Mouse (Mus musculus) c-Kit-positive CD71-positive TER-119-positive erythroid progenitor cells, embryonic 14.5 days (primary cell): ENCODE data around the gene Gtf2ird2.

Experiments
- DNase-seq: peaks from one replicate; pipeline ENCODE4 v3.0.0-alpha.2; 2013; ENCODE audit warnings: low spot score

Gtf2ird2 gene

GRCm38 (mm10) chr5:134182735-134183134 is 1.1 kb upstream of the Gtf2ird2 start:
- no peak for DNase-seq

DNA sequence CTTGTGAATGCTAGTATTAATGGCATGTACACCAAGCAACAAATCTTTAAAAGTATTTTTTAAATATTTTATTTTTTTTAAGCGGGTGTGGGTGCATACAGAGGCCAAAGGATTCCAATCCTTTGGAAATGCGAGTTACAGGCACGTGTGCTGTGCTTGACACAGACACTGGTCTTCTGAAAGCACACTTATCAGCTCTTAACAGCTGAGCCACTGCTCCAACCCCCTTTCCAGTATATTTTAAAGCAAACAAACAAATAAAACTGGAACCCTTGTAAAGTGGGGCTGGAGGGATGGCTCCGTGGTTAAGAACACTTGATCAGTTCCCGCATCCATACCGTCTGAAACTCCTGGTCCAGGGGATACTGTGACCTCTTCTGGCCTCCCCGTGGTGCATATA is 657 bp upstream of the Gtf2ird2 start:
- peak; percentile 36 for DNase-seq

DNA sequence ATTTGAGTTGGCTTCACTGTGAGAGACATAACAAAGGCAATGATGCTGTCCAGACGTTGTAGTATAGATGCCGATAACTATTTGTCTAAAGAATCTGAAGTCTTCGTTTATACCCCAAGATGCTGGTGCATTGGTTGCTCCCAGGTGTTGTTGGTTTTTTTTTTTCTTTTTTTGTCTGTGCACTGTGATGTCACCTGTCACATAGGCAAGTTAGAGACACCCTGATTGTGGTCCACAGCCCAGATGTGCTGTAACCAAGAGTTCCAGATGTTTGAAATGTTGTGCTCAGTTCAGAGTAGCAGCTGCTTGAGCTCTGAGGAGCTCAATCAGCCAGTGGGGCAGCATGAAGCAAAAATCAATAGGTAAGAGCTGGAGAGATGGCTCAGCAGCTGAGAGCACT is 2.2 kb downstream of the Gtf2ird2 start:
- no peak for DNase-seq

- peak; percentile 76 for DNase-seq
These were observed 3.3 kb downstream of the Gtf2ird2 start for GRCm38 (mm10) chr5:134186961-134187731.

DNA sequence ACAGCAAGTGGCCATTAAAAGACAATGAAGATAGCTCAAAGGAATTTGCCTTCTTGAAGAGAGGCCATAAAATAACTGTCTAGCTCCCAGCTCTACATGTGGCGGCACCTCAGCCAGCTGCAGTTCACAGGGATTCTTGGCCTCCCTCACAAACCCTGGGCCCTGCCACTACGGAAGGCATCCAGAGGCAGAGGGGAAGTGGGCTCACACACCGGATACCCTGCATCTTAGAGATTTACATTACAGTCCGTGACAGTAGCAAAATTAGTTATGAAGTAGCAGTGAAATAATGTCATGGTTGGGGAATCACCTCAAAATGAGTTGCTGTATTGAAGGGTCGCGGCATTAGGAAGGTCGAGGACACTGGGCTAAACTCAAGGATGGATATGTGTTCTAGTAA is 4.8 kb downstream of the Gtf2ird2 start:
- no peak for DNase-seq

DNA sequence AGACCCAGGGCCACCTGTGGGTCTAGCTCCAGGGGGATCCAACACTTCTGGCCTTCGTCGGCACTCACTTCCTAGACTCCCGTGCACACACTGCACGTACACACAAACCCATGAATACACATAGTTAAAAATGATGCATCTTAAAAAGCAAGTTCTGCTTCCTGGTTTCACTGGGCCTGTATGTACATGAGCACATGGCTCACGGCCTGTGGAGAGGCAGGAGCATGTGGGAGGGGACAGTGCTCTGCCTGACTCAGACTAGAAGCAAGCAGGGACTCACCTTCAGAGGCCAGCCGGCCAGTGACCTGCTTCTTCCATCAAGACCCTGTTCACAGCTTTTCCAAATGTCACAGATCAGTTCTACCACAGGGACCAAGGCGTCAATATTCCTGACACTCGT is 9.8 kb downstream of the Gtf2ird2 start:
- DNase-seq = no peak

DNA sequence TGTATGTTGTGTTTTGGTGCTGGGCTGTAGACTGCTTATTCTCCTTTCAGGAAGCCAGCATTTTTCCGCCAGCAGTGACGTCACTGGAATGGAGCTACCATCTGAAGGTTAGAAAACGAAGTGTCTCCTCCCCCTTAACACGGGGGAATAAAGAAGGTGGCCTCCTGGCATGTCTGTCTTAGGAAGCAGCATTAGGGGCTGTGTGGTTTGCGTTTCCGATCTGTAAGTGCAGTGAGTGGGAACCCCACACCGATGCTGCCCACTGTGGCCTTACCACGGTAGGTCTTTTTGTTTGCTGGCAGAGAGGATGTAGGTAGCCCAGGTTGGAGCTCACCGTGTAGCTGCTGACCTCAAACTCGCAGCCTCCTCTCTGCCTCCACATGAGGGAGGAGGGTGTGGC is 22.9 kb downstream of the Gtf2ird2 start:
- DNase-seq = no peak

GRCm38 (mm10) chr5:134209931-134210554 is 26.2 kb downstream of the Gtf2ird2 start:
- DNase-seq = no peak

- no peak for DNase-seq
These were observed 30.4 kb downstream of the Gtf2ird2 start for GRCm38 (mm10) chr5:134214021-134214806.

DNA sequence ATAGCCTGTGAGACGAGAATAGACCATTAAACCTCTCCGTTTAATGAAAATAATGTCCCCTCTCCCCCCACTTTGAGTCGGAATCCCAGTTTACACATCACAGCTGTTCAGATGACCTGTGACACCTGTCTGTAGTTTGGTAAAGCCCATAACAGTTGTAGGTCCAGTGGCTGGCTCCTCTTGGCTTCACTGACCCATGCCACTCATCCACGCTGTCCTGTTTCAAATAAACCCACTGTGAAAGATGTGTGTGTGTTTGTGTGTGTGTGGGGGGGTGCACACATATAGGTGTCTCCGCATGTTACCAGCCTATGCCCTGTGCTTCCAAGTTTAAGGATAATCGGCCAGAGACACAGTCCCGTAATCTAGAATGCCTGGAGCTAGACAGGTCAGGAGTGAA is 34.1 kb downstream of the Gtf2ird2 start:
- DNase-seq = no peak

- no peak for DNase-seq
These were observed 37.5 kb downstream of the Gtf2ird2 start for GRCm38 (mm10) chr5:134221278-134221677.

- no peak for DNase-seq
These were observed 37.9 kb downstream of the Gtf2ird2 start for GRCm38 (mm10) chr5:134221708-134222150.

- DNase-seq = no peak
These were observed 41.5 kb downstream of the Gtf2ird2 start for GRCm38 (mm10) chr5:134225110-134225901.

GRCm38 (mm10) chr5:134226946-134227345 is 43.1 kb downstream of the Gtf2ird2 start:
- no peak for DNase-seq

DNA sequence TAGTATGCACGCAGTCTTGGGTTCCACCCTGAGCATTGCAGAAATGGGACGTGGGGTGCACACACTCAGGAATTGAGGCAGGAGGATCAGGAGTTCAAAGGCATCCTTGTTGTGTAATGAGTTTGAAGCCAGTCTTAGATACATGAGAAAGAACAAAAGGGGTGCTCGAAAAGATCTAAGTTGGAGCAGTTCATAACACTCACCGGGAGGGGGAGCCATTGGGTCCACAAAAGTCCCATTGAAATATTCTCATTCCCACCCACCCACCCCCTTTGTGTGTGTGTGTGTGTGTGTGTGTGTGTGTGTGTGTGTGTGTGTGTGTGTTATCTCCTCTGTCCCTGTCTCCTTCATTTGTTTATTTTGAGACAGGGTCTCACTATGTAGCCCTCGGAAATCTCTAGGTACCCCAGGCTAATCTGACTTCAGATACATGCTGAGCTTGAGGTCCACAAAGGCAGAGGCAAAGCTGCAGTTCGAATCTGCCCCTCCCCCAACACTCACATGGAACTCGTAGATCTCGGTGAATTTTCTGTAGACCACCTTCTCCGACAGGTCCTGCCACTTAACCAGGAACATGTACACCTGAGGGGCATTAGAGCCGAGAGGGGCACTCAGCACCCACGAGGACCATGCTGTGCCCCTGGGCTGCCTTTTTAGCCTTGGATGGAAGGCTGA is 43.9 kb downstream of the Gtf2ird2 start:
- DNase-seq = peak; percentile 29

DNA sequence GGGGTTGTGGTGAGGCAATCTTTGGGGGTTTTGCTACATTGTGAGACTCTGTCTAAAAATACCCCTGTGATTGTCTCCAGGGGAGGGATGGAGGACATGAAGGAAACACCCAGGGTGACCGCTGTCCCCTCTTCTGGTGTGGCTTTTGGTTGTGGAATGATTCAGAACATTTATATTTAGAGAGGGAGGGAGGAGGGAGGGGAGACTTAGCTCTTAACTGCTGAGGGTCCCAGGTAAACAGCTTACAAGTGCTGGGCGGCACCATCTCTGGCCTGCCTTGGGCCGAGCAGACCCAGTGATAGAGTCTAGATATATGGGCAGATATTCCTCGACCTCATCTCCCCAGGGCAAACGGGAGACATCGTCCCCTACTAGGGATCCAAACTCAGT is 44.4 kb downstream of the Gtf2ird2 start:
- no peak for DNase-seq

GRCm38 (mm10) chr5:134229391-134229790 is 45.6 kb downstream of the Gtf2ird2 start, which contains the start of gene Ncf1:
Ncf1 (minus strand) TSS chr5:134229625.
- no peak for DNase-seq

- no peak for DNase-seq
These were observed 47.6 kb downstream of the Gtf2ird2 start for GRCm38 (mm10) chr5:134231376-134231775.

GRCm38 (mm10) chr5:134232111-134232510 is 48.3 kb downstream of the Gtf2ird2 start:
- DNase-seq = peak; percentile 48

DNA sequence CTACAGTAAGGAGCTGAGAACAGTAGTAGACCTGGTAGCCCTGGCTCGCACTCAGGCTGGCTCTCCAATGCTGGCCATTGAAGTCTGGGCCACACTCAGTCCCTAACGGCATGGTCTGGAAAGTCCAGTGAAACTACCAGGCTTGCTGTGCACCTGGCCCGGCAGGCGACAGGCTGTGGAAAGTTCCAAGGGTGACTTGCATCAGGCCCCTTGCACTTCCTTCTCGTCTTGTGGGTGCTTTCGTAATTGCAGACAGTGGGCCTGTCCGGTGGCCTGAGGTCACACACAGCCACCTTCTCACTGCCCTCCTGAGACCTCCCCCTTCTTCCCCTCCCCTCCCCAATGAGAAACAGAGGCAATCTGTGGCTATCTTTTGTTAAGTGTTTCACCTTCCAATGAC is 48.7 kb downstream of the Gtf2ird2 start:
- DNase-seq = no peak

DNA sequence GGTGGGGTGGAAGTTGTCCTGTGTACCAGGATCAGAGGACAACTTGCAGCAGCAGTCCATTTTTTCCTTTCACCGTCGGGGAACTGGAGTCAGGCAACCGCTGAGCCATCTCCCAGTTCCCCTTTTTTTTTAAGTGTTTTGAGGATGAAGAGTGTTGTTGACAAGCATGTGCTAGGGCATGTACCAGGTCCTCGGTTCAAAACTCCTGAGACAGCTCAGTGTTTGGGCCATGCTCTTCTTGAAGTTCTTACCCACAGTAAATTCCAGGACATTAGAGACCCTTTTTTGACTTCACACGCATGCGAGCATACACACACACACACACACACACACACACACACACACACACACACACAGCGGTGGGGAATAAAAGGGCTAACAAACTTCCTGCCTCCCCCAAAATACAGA is 49.4 kb downstream of the Gtf2ird2 start:
- no peak for DNase-seq
